Mouse (Mus musculus) left cerebral cortex, postnatal 36 days (tissue): ENCODE results near the gene Hoxd10. TPM values are rescaled to one million over a fixed set of nuclear protein-coding genes. Genes with fewer than 3 reads are reported as not detected.
A peak's percentile ranks its signal among the peaks of the same experiment; 100 is the strongest.

Experiments
- DNase-seq, 2 experiments: peaks; one replicate each; pipeline ENCODE4 v3.0.0; 2021 to 2022; ENCODE audit warnings: low spot score in 2 of 2, mixed read lengths in 1 of 2
- intact Hi-C: fragments of 180-260 bp; cut with DNase I; formaldehyde crosslinking; loops from one replicate; pipeline ENCODE4 v1.15.1; 2025
- total RNA-seq, 2 experiments: library from RNA; stranded (reverse); gene quantifications; 2 replicates each; pipeline ENCODE4 v1.2.3; 2021

Gene Hoxd10
- total RNA-seq, 2 experiments from 2014 or later = not detected

GRCm38 (mm10) chr2:74661685-74662084, 30.0 kb upstream of the Hoxd10 start:
- intact Hi-C loops = loop anchor here (1.0 to 10.0 kb wide), 6 partner anchors 360 to 1109 kb away; partner anchors contain the start of gene Chn1
- DNase-seq = no peak

- intact Hi-C loops = loop anchor here (2.0 to 10.0 kb wide), 5 partner anchors 597 to 1111 kb away; partner anchors contain the start of gene Chn1
- peak; percentile 42 to 52 for DNase-seq
Observed at GRCm38 (mm10) chr2:74663291-74663925, 28.3 kb upstream of the Hoxd10 start.

- intact Hi-C loops = loop anchor here (10.0 kb wide), 1 partner anchor 892 kb away; the partner anchor contains the start of gene Chn1
Observed at GRCm38 (mm10) chr2:74666411-74666810, 25.3 kb upstream of the Hoxd10 start.

GRCm38 (mm10) chr2:74667191-74667841, 24.4 kb upstream of the Hoxd10 start:
- intact Hi-C loops = loop anchor here (10.0 kb wide), 1 partner anchor 893 kb away; the partner anchor contains the start of gene Chn1
- DNase-seq = peak in 1 of 2 experiments; percentile 6

More at GRCm38 (mm10) chr2:74666411-74666810, 25.3 kb upstream of the Hoxd10 start:
- DNase-seq = no peak

GRCm38 (mm10) chr2:74667842-74668357, 23.8 kb upstream of the Hoxd10 start, which contains the start of gene Hoxd13:
Hoxd13 (plus strand) TSS chr2:74668310.
- DNase-seq = no peak
- intact Hi-C loops = loop anchor here (10.0 kb wide), 1 partner anchor 893 kb away; the partner anchor contains the start of gene Chn1

GRCm38 (mm10) chr2:74668370-74669229, 23.1 kb upstream of the Hoxd10 start:
- intact Hi-C loops = loop anchor here (10.0 kb wide), 1 partner anchor 894 kb away; the partner anchor contains the start of gene Chn1
- peak in 1 of 2 experiments; percentile 23 for DNase-seq

- DNase-seq = peak in 1 of 2 experiments; percentile 4
- intact Hi-C loops = loop anchor here (10.0 kb wide), 1 partner anchor 894 kb away; the partner anchor contains the start of gene Chn1
Observed at GRCm38 (mm10) chr2:74669230-74669578, 22.5 kb upstream of the Hoxd10 start.

GRCm38 (mm10) chr2:74669650-74670235, 22.0 kb upstream of the Hoxd10 start:
- intact Hi-C loops = loop anchor here (10.0 kb wide), 1 partner anchor 895 kb away; the partner anchor contains the start of gene Chn1
- peak in 1 of 2 experiments; percentile 2 for DNase-seq

- intact Hi-C loops = no loop called here
- peak in 1 of 2 experiments; percentile 2 for DNase-seq
Observed at GRCm38 (mm10) chr2:74670632-74671188, 21.0 kb upstream of the Hoxd10 start.

- DNase-seq = peak in 1 of 2 experiments; percentile 3
- intact Hi-C loops = no loop called here
Observed at GRCm38 (mm10) chr2:74671847-74672246, 19.9 kb upstream of the Hoxd10 start.

- intact Hi-C loops = no loop called here
- DNase-seq = peak in 1 of 2 experiments; percentile 18
Observed at GRCm38 (mm10) chr2:74672481-74673362, 19.0 kb upstream of the Hoxd10 start.

GRCm38 (mm10) chr2:74673835-74674425, 17.8 kb upstream of the Hoxd10 start:
- peak in 1 of 2 experiments; percentile 3 for DNase-seq
- intact Hi-C loops = no loop called here

GRCm38 (mm10) chr2:74674881-74675665, 16.7 kb upstream of the Hoxd10 start, which contains the start of gene Hoxd12:
Hoxd12 (plus strand) TSS chr2:74675013.
- DNase-seq = peak in 1 of 2 experiments; percentile 3
- intact Hi-C loops = no loop called here

GRCm38 (mm10) chr2:74675666-74676282, 15.9 kb upstream of the Hoxd10 start:
- DNase-seq = peak in 1 of 2 experiments; percentile 2
- intact Hi-C loops = no loop called here

- intact Hi-C loops = no loop called here
Observed at GRCm38 (mm10) chr2:74676376-74677052, 15.2 kb upstream of the Hoxd10 start.

More at GRCm38 (mm10) chr2:74676376-74677052, 15.2 kb upstream of the Hoxd10 start:
- DNase-seq = peak in 1 of 2 experiments; percentile 3
